Mouse (Mus musculus): ENCODE measurements around the gene Agrn.

DNA sequence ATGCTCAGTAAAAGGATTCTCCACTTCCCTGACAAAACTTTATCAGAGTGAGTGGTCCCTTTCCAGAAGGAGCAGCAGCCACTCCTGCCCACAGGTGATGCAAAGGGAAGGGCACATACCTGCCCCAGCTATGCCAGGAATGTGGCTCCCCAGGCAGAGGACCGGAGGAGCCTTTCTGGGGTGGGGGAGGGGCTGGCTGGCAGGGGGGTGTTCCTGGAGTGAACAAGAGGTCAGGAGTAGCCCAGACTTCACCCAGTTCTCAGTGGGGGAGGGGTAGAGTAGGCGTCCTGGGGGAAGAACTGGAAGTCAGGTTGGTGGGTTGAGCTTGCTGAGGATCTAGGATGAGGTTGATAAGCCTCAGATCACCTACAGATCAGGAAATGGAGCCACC is 4.1 kb downstream of the Agrn start:
- no peak for TF ChIP-seq CTCF (IDR thresholded peaks at IDR 0.05; ENCODE audit: low read depth)
- TF ChIP-seq EP300 (IDR thresholded peaks at IDR 0.05; ENCODE audit: low read depth), result no peak
